Mouse (Mus musculus): ENCODE data around the gene Pacsin2.

GRCm38 (mm10) chr15:83455637-83456036 is 8.8 kb downstream of the Pacsin2 start:
- TF ChIP-seq CTCF (IDR thresholded peaks at IDR 0.05; ENCODE audit: low read depth) (no peak), EP300 (optimal IDR thresholded peaks at IDR 0.05) (no peak)
